Mouse (Mus musculus) heart, postnatal 0 days (tissue): ENCODE measurements at regions not wholly inside any gene's neighbourhood (a gene's known extent, or its start where the extent isn't known, plus 50 kb on each side); places are given as distances from the start of the nearest gene placed in this dataset.

ENCODE experiments used
- ATAC-seq: fragments of 200-750 bp; cut with Nextera tagmentation; 2 replicates; pipeline ENCODE4 v1.8.0; 2017; ENCODE audit warnings: low read depth, moderate number of reproducible peaks, moderate library complexity; ENCODE audit not compliant: insufficient read depth
- DNase-seq: peaks from one replicate; pipeline ENCODE4 v3.0.0-alpha.2; 2016; ENCODE audit warnings: low spot score
- H3K27ac ChIP-seq: fragments of 300-500 bp; sonication (generic); 2 replicates; pipeline ENCODE4 v1.5.1; 2014; ENCODE audit warnings: low read depth, mild to moderate bottlenecking
- H3K27me3 ChIP-seq: fragments of 300-500 bp; sonication (generic); 2 replicates; pipeline ENCODE4 v1.6.1; 2014; ENCODE audit warnings: low read length, mixed read lengths; ENCODE audit not compliant: control insufficient read depth, insufficient read depth
- H3K36me3 ChIP-seq: fragments of 300-500 bp; sonication (generic); replicated peaks from 2 replicates; pipeline ENCODE4 v1.6.1; 2014; ENCODE audit warnings: low read length, mixed read lengths; ENCODE audit not compliant: control insufficient read depth, insufficient read depth
- H3K4me1 ChIP-seq: fragments of 300-500 bp; sonication (generic); 2 replicates; pipeline ENCODE4 v1.6.1; 2014; ENCODE audit warnings: antibody characterized with exemption; ENCODE audit not compliant: control insufficient read depth, insufficient read depth
- H3K4me2 ChIP-seq: fragments of 300-500 bp; sonication (generic); 2 replicates; pipeline ENCODE4 v1.6.1; 2014; ENCODE audit warnings: low read depth, mild to moderate bottlenecking, low read length, moderate library complexity
- H3K4me3 ChIP-seq: fragments of 300-500 bp; sonication (generic); 2 replicates; pipeline ENCODE4 v1.5.1; 2014; ENCODE audit warnings: low read depth, low read length
- H3K9ac ChIP-seq: fragments of 300-500 bp; sonication (generic); replicated peaks from 2 replicates; pipeline ENCODE4 v1.6.1; 2014; ENCODE audit warnings: low read depth, low read length, mixed read lengths
- H3K9me3 ChIP-seq: fragments of 300-500 bp; sonication (generic); replicated peaks from 2 replicates; pipeline ENCODE4 v1.6.1; 2016; ENCODE audit warnings: low read length; ENCODE audit not compliant: control insufficient read depth
- CTCF ChIP-seq: IDR thresholded peaks from 2 replicates; pipeline ENCODE4 v1.5.1; 2016; ENCODE audit warnings: antibody characterized with exemption, control low read depth, low read depth
- EP300 ChIP-seq: IDR thresholded peaks from 2 replicates; pipeline ENCODE4 v1.6.1; 2016; ENCODE audit warnings: antibody characterized with exemption, low read depth
- WGBS: fragments of 180-500 bp; shearing (Covaris S2); extraction: QIAGEN DNeasy Blood & Tissue Kit; methylation state at CpG from one replicate; pipeline ENCODE4 v1.1.7; 2014; 5-methylcytosine and 5-hydroxymethylcytosine counted together

GRCm38 (mm10) chr4:83956252-83956904 lies 431.0 kb downstream of the Ccdc171 start:
- no peak overlapping the region for H3K9ac ChIP-seq
- DNase-seq (no peak), ATAC-seq (no peak)
- no peak overlapping the region for H3K4me3 ChIP-seq
- H3K36me3 ChIP-seq = no peaks in the 10 kb centered on the region
- WGBS = 92% methylated on average over 12 of the region's 12 CpGs
- no peaks in the 10 kb centered on the region; the same call in 1 of the 2 replicates for H3K9me3 ChIP-seq
- H3K27me3 ChIP-seq = no peaks in the 10 kb centered on the region
- TF ChIP-seq CTCF (no peak), EP300 (no peak)
- H3K4me1 ChIP-seq = no peaks in the 10 kb centered on the region
- no peak overlapping the region for H3K4me2 ChIP-seq
- H3K27ac ChIP-seq = no peak overlapping the region

GRCm38 (mm10) chr4:83957217-83957692 lies 431.9 kb downstream of the Ccdc171 start:
- H3K9me3 ChIP-seq = no peaks in the 10 kb centered on the region; the same call in 1 of the 2 replicates
- no peaks in the 10 kb centered on the region for H3K4me1 ChIP-seq
- TF ChIP-seq EP300 = no peak
- no peak for TF ChIP-seq CTCF
- DNase-seq (no peak), ATAC-seq (no peak)
- H3K36me3 ChIP-seq = no peaks in the 10 kb centered on the region
- no peak overlapping the region for H3K4me3 ChIP-seq
- no peaks in the 10 kb centered on the region for H3K27me3 ChIP-seq
- H3K27ac ChIP-seq = no peak overlapping the region
- WGBS = 61% methylated on average over 5 of the region's 5 CpGs
- no peak overlapping the region for H3K4me2 ChIP-seq
- H3K9ac ChIP-seq = no peak overlapping the region

GRCm38 (mm10) chr4:83966898-83967297 lies 441.6 kb downstream of the Ccdc171 start:
- WGBS = 76% methylated on average over 1 of the region's 1 CpGs
- H3K4me2 ChIP-seq = no peak overlapping the region

GRCm38 (mm10) chr4:83973162-83973561 lies 447.8 kb downstream of the Ccdc171 start:
- Histone ChIP-seq H3K36me3 (no peaks in the 10 kb centered on the region), H3K27ac (no peak overlapping the region), H3K9me3 (no peaks in the 10 kb centered on the region), H3K9ac (no peak overlapping the region), H3K4me1 (no peaks in the 10 kb centered on the region), H3K4me3 (no peak overlapping the region), H3K27me3 (no peaks in the 10 kb centered on the region), H3K4me2 (no peak overlapping the region)
- ATAC-seq = no peak
- TF ChIP-seq CTCF (no peak), EP300 (no peak)
- DNase-seq = no peak
- 78% methylated on average over 4 of the region's 4 CpGs for WGBS

More at GRCm38 (mm10) chr4:83966898-83967297, 441.6 kb downstream of the Ccdc171 start:
- no peak for TF ChIP-seq CTCF
- Histone ChIP-seq H3K36me3 (no peaks in the 10 kb centered on the region), H3K9ac (no peak overlapping the region), H3K4me3 (no peak overlapping the region), H3K27me3 (no peaks in the 10 kb centered on the region), H3K27ac (no peak overlapping the region), H3K4me1 (no peaks in the 10 kb centered on the region), H3K9me3 (no peaks in the 10 kb centered on the region)
- ATAC-seq = no peak
- DNase-seq = no peak

- Histone ChIP-seq H3K4me2 (no peak overlapping the region), H3K27ac (no peak overlapping the region), H3K4me3 (no peak overlapping the region), H3K4me1 (no peaks in the 10 kb centered on the region), H3K9me3 (no peaks in the 10 kb centered on the region), H3K27me3 (no peaks in the 10 kb centered on the region), H3K36me3 (no peaks in the 10 kb centered on the region), H3K9ac (no peak overlapping the region)
- ATAC-seq (no peak), DNase-seq (no peak)
- 65% methylated on average over 7 of the region's 7 CpGs for WGBS
- TF ChIP-seq CTCF (no peak), EP300 (no peak)
Measured at GRCm38 (mm10) chr4:83974214-83975012, 449.1 kb downstream of the Ccdc171 start.
